Mouse (Mus musculus): ENCODE measurements around the gene Sec31b. TPM values are rescaled to one million over a fixed set of nuclear protein-coding genes. Genes with fewer than 3 reads are reported as not detected.

Gene Sec31b
- total RNA-seq, 2 experiments from 2014 or later, result 0.19 to 0.56 TPM

DNA sequence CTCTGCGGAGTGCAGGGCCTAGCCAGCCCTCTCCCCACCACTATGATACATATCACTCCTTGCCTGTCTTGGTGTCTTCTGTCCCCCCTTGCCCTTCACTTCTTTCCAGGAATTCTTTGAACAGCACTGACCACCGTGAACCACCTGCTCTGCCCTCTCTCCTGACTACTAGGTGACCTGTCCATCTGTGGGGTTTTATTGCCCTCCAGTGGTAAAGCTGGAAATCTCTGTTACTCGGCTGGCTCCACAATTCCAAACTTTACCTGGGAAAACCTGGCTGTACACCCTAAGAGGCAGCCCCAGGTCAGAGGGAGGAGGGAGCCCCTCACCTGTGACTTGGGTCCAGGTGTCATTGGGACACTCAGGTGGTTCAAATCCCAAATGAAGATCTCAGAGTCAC lies 10.3 kb downstream of the Sec31b start:
- no peak for DNase-seq (ENCODE audit: low spot score in 2 of 2)

DNA sequence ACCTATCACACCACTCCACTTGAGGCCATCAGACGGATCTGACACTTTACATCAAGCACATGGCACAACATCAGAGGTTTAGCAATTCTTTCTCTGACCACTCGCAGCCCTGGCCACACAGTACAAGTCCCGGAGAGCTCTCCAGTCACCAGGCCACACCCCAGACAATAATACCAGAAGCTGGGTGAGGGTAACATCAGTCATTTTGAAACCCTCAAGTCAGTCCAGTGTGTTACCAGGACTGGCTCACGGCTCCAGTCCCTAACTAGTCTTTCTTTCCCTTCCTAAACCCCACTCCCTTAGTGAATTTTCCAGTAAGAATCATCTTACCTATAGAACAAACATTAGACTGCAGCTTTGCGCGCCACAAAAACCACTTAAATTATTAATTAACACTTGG lies 15.6 kb downstream of the Sec31b start:
- DNase-seq (ENCODE audit: low spot score in 2 of 2), result no peak

GRCm38 (mm10) chr19:44525551-44526205 lies 20.0 kb downstream of the Sec31b start:
- no peak for DNase-seq (ENCODE audit: low spot score in 2 of 2)

GRCm38 (mm10) chr19:44519152-44519551 lies 26.5 kb downstream of the Sec31b start:
- DNase-seq (ENCODE audit: low spot score in 2 of 2), result no peak

- no peak for DNase-seq (ENCODE audit: low spot score in 2 of 2)
Observed at GRCm38 (mm10) chr19:44517996-44518768, 27.5 kb downstream of the Sec31b start.

DNA sequence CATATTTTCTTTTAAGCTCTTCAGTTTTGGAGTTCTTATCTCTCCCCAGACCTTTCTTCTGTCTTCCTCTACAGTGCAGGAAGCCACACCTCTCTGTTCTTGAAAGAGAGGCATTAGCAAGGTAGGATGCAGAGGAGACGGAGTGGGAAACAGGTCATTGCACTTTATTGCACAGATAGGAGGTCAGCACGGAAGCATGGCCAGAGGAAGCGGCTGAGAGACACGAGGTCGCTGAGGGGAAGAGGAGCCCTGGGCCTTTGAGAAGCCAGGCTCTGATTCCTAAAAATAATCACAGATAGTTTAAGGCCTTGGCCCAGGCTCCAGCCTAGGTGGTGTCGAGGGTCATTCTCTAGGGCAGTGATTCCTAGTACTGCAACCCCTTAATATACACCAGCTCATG lies 29.9 kb downstream of the Sec31b start:
- DNase-seq (ENCODE audit: low spot score in 2 of 2), result no peak

DNA sequence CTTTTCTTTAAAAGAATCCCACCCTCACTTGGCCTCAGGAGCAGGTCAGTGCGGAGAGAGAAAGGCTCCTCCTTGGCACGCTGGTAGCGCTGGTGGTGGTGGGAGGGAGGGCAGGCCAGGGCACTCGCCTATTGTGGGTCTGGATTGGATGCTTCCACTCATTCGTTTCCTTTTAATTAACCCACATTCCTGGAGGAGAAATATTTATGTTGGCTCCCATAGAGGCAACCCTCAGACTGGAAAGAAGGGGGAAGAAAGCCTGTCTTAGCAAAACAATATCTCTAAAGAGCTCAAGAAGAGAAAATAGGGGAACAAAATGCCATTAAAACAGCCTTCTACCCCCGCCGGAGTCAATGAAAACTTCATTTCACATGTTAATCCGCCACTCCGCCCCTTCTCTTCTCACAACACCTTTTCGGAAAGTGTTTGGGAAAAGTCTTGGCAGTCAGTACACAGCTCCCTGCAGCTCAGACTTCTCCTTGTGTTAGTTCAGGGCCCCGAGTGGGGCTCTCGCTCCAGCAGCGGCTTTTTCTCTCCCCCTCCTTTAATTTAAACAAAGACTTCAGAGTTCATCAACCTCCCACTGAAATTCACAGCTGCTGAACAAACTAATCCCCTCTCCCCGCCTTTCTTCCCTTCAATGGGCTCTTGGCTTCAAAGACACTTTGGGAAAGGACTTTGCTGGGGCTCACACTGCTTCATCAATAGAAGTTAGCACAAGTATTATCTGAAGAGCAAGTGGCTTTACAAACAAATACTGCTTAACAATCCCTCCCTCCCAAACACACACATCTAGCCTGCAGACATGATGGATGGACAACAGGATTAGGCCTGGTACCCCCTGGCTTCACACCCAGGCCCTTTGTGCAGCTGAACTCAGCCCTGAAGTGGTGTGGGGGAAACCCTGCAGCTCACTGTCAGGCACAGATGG lies 30.9 kb downstream of the Sec31b start:
- DNase-seq (ENCODE audit: low spot score in 2 of 2), result no peak

DNA sequence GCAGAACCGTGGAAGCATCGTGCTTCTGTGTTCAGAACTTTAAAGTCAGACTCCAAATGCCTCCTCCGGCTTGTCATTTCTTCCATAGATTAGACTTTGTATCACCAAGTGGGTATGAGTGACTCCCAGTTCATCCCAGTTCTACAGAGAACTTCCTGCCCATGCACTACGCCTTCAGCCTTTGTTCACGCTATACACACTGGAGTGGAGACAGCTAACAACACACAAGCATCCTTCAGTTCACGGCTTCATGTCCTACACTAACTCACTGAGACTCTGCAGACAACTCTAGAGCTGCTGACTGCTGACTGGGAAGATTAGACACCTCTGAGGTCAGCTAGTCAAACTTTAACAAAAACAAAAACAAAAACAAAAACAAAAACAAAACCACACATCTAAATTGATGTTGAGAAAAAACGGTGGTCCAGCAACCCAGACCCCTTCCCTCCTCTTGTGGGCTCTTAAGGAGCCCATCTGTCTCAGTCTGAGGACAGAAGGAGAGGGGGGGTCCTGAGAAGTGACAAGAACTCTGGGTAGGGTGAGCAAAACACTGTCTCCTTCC lies 31.7 kb downstream of the Sec31b start:
- DNase-seq (ENCODE audit: low spot score in 2 of 2), result no peak

- DNase-seq (ENCODE audit: low spot score in 2 of 2), result no peak
Observed at GRCm38 (mm10) chr19:44513054-44513833, 32.4 kb downstream of the Sec31b start.

DNA sequence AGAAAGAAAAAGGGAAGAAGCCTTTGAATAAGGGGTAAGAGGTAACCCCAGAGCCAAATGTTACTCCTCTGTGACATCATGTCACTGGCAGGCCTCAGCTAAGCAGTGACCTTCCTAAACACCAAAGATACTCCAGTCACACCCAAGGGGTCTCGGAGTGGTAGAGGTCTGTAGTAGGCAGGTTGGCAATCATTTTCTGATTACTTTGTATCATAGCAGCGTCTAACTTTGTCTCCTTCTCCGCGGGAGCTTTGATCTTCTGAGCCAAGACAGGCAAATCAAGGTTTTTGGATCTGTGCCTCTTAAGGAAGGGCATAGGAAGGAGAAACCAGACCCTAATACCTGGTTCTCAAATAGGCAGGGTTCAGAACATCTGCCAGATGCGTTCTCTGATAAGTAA lies 33.1 kb downstream of the Sec31b start:
- DNase-seq (ENCODE audit: low spot score in 2 of 2), result no peak

DNA sequence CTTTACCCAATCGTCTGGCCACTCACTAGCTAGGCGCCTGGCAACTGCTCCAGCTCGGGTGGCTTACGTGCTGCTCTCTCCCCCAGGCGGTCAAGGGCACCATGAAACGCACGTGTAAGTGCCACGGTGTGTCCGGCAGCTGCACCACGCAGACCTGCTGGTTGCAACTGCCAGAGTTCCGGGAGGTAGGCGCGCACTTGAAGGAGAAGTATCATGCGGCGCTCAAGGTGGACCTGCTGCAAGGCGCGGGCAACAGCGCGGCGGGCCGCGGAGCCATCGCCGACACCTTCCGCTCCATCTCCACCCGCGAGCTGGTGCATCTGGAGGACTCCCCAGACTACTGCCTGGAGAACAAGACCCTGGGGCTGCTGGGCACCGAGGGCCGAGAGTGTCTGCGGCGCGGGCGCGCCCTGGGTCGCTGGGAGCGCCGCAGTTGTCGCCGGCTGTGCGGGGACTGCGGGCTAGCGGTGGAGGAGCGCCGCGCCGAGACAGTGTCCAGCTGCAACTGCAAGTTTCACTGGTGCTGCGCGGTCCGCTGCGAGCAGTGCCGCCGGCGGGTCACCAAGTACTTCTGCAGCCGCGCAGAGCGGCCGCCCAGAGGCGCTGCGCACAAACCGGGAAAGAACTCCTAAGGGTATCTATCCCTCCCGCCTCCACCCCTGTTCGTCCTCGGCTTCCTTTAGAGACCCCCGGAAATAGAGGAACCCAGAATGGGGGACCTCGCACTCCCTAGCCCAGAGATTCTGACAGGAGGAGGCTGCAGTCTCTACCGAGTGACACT lies 34.0 kb downstream of the Sec31b start:
- peak; percentile 8 to 9 for DNase-seq (ENCODE audit: low spot score in 2 of 2)

GRCm38 (mm10) chr19:44510534-44511175 lies 35.0 kb downstream of the Sec31b start:
- DNase-seq (ENCODE audit: low spot score in 2 of 2), result no peak

DNA sequence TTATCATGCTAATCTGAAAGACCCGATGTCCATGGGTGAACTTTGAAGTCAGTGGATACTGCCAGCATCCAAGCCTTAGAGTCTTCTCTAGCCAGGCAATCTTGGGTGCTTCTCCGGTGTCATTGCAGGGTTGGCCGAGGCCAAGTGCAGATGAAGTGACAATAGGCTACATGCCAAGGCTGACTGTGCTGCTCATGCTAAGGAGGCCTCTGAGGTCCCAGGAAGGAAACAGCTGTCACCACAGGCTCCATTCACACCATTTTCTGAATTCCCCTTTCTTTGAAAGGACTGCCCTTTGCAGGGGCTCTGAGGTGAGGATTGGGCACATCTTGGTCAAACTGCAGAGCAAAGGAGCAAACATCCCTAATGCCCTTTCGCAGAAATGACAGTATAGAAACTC lies 42.9 kb downstream of the Sec31b start:
- DNase-seq (ENCODE audit: low spot score in 2 of 2), result no peak

DNA sequence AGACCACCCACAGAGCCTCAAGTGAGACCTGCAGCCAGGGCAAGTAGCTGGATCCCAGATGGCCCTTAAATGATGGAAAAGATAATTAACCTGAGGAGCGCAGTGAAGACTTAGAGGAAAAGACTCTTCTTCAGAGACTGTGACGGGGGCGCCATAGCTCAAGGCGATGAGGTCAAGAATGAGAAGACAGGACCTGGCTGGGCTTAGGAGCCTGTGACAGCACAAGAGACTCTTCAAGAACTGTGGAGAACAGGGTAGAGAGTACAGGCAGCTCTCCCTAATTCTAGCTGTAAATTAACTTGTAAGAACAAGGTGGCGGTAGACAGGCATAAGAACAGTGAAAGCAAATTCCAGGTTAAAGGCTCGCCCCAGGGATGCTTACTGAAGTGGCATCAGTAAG lies 43.7 kb downstream of the Sec31b start:
- no peak for DNase-seq (ENCODE audit: low spot score in 2 of 2)

GRCm38 (mm10) chr19:44500240-44500639 lies 45.4 kb downstream of the Sec31b start:
- DNase-seq (ENCODE audit: low spot score in 2 of 2), result no peak

- DNase-seq (ENCODE audit: low spot score in 2 of 2), result no peak
Observed at GRCm38 (mm10) chr19:44498936-44499335, 46.7 kb downstream of the Sec31b start.

- no peak for DNase-seq (ENCODE audit: low spot score in 2 of 2)
Observed at GRCm38 (mm10) chr19:44496941-44497340, 48.7 kb downstream of the Sec31b start.

- DNase-seq (ENCODE audit: low spot score in 2 of 2), result no peak
Observed at GRCm38 (mm10) chr19:44496511-44496910, 49.2 kb downstream of the Sec31b start.

GRCm38 (mm10) chr19:44493128-44493527 lies 52.5 kb downstream of the Sec31b start, which contains the start of gene Wnt8b:
Wnt8b (plus strand) TSS chr19:44493472.
- no peak for DNase-seq (ENCODE audit: low spot score in 2 of 2)

Data from left cerebral cortex, adult 18-20 months (tissue).